Mouse (Mus musculus) Muller cell, postnatal 12 days (primary cell): ENCODE measurements at regions not wholly inside any gene's neighbourhood (a gene's known extent, or its start where the extent isn't known, plus 50 kb on each side); places are given as distances from the start of the nearest gene placed in this dataset.

Experiments
- DNase-seq: peaks from one replicate; pipeline ENCODE4 v3.0.0-alpha.2; 2015; ENCODE audit errors: inconsistent ontology term

- no peak for DNase-seq
Measured at GRCm38 (mm10) chr15:31173309-31174115, 50.6 kb upstream of the Dap start.
